Mouse (Mus musculus) lung, embryonic 14.5 days (tissue): ENCODE results near the gene Zfhx2. TPM values are rescaled to one million over a fixed set of nuclear protein-coding genes. Genes with fewer than 3 reads are reported as not detected.
"Not testable (repeated sequence)": the region's sequence is repeated elsewhere in the genome, so short reads cannot be mapped to it uniquely, and the experiment has no call there.

Source experiments
- ATAC-seq: fragments of 200-750 bp; cut with Nextera tagmentation; 2 replicates; pipeline ENCODE4 v1.8.0; 2017; ENCODE audit warnings: mild to moderate bottlenecking, moderate TSS enrichment, moderate library complexity; ENCODE audit not compliant: insufficient read depth
- DNase-seq: peaks from one replicate; pipeline ENCODE4 v3.0.0-alpha.2; 2015
- H3K27ac ChIP-seq: fragments of 300-500 bp; sonication (generic); 2 replicates; pipeline ENCODE4 v1.5.1; 2014; ENCODE audit warnings: low read depth, mild to moderate bottlenecking, moderate library complexity
- H3K27me3 ChIP-seq: fragments of 300-500 bp; sonication (generic); 2 replicates; pipeline ENCODE4 v1.6.1; 2014; ENCODE audit warnings: low read length, control low read depth; ENCODE audit not compliant: insufficient read depth
- H3K36me3 ChIP-seq: fragments of 300-500 bp; sonication (generic); 2 replicates; pipeline ENCODE4 v1.6.1; 2014; ENCODE audit warnings: control low read depth; ENCODE audit not compliant: insufficient read depth
- H3K4me1 ChIP-seq: fragments of 300-500 bp; sonication (generic); 2 replicates; pipeline ENCODE4 v1.6.1; 2014; ENCODE audit warnings: antibody characterized with exemption, control low read depth; ENCODE audit not compliant: insufficient read depth
- H3K4me2 ChIP-seq: fragments of 300-500 bp; sonication (generic); 2 replicates; pipeline ENCODE4 v1.6.1; 2014; ENCODE audit warnings: mild to moderate bottlenecking
- H3K4me3 ChIP-seq: fragments of 300-500 bp; sonication (generic); 2 replicates; pipeline ENCODE4 v1.5.1; 2014; ENCODE audit warnings: low read depth, low read length
- H3K9ac ChIP-seq: fragments of 300-500 bp; sonication (generic); 2 replicates; pipeline ENCODE4 v1.6.1; 2014
- H3K9me3 ChIP-seq: fragments of 300-500 bp; sonication (generic); 2 replicates; pipeline ENCODE4 v1.6.1; 2016; ENCODE audit warnings: low read depth, low read length, control low read depth
- CTCF ChIP-seq: IDR thresholded peaks from 2 replicates; pipeline ENCODE4 v1.5.1; 2016; ENCODE audit warnings: antibody characterized with exemption, low read depth
- WGBS: fragments of 180-500 bp; shearing (Covaris S2); extraction: QIAGEN DNeasy Blood & Tissue Kit; methylation state at CpG from one replicate; pipeline ENCODE4 v1.1.7; 2014; 5-methylcytosine and 5-hydroxymethylcytosine counted together
- polyA plus RNA-seq: library from polyadenylated mRNA; unstranded; fragments of >200 nt; fragmentation: Nextera tagmentation; extraction: Ambion mirVana; gene quantifications from 2 replicates; pipeline ENCODE4 v1.2.1, GENCODE M21; 2014

The Zfhx2 gene
- polyA plus RNA-seq, 1 experiment from 2014 or later: 3.5 TPM

- Histone ChIP-seq H3K27ac (no peak overlapping the region), H3K9me3 (no peaks in the 10 kb centered on the region), H3K36me3 (no peaks in the 10 kb centered on the region), H3K9ac (no peak overlapping the region), H3K4me2 (no peak overlapping the region), H3K4me3 (no peak overlapping the region), H3K4me1 (no peaks in the 10 kb centered on the region), H3K27me3 (no peaks in the 10 kb centered on the region)
- no peak for TF ChIP-seq CTCF
- ATAC-seq: no peak
- no peak for DNase-seq
- WGBS: 66% methylated on average over 2 of the region's 2 CpGs
These were observed 44.1 kb downstream of the Zfhx2 start for GRCm38 (mm10) chr14:55047971-55048531.

DNA sequence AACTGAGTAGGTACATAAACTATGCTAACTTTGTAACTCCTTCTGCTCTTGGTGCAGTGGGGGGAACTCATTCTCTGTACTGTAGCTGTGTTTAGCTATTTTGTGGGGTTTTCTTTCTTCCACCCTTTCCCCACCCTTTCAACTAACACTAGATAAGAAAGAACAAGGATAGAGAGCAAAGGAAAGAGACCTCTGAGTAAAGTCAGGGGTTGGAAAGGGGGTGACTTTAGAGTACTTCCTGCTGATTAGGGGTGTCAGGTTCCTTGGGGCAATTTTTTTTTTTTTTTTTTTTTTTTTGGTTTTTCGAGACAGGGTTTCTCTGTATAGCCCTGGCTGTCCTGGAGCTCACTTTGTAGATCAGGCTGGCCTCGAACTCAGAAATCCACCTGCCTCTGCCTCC lies 48.4 kb downstream of the Zfhx2 start:
- not testable (repeated sequence) for H3K27ac ChIP-seq, H3K36me3 ChIP-seq, DNase-seq, H3K27me3 ChIP-seq, H3K4me2 ChIP-seq, H3K9me3 ChIP-seq, ATAC-seq, H3K4me3 ChIP-seq, H3K9ac ChIP-seq, H3K4me1 ChIP-seq
- WGBS: no CpG with 5 or more reads among the region's 2 CpGs

- WGBS: 48% methylated on average over 19 of the region's 19 CpGs
- Histone ChIP-seq H3K4me3 (no peak overlapping the region), H3K27me3 (no peaks in the 10 kb centered on the region), H3K4me2 (no peak overlapping the region), H3K9ac (no peak overlapping the region), H3K36me3 (no peaks in the 10 kb centered on the region), H3K27ac (no peak overlapping the region), H3K9me3 (no peaks in the 10 kb centered on the region), H3K4me1 (no peaks in the 10 kb centered on the region)
- DNase-seq (no peak), ATAC-seq (no peak)
- TF ChIP-seq CTCF: no peak
These were observed 59.4 kb downstream of the Zfhx2 start for GRCm38 (mm10) chr14:55032695-55033225.

- H3K9me3 ChIP-seq: no peaks in the 10 kb centered on the region
- 0 out of 2 replicates have a peak, but pooled peaks have one; percentile 18 for ATAC-seq
- peaks cover 17% of the 10 kb centered on the region for H3K36me3 ChIP-seq
- no peak overlapping the region for H3K9ac ChIP-seq
- H3K4me3 ChIP-seq: no peak overlapping the region
- peak; percentile 50 for TF ChIP-seq CTCF
- no peak overlapping the region for H3K4me2 ChIP-seq
- no peak overlapping the region for H3K27ac ChIP-seq
- H3K27me3 ChIP-seq: no peaks in the 10 kb centered on the region
- no peaks in the 10 kb centered on the region for H3K4me1 ChIP-seq
- 12% methylated on average over 11 of the region's 11 CpGs for WGBS
- DNase-seq: peak; percentile 32
These were observed 63.0 kb downstream of the Zfhx2 start for GRCm38 (mm10) chr14:55029034-55029698.

- no peak overlapping the region for H3K4me3 ChIP-seq
- H3K4me2 ChIP-seq: 0 out of 2 replicates have a peak overlapping the region, but pooled peaks have one; percentile 18
- ATAC-seq: no peak; the same call in 1 of the 2 replicates
- no peak overlapping the region for H3K27ac ChIP-seq
- no peaks in the 10 kb centered on the region for H3K27me3 ChIP-seq
- WGBS: 12% methylated on average over 5 of the region's 5 CpGs
- DNase-seq: no peak
- peaks cover 25% of the 10 kb centered on the region for H3K36me3 ChIP-seq
- no peaks in the 10 kb centered on the region for H3K9me3 ChIP-seq
- no peak for TF ChIP-seq CTCF
- H3K4me1 ChIP-seq: no peaks in the 10 kb centered on the region
- H3K9ac ChIP-seq: no peak overlapping the region
These were observed 63.7 kb downstream of the Zfhx2 start for GRCm38 (mm10) chr14:55028333-55028835.

GRCm38 (mm10) chr14:55027653-55028052 lies 64.5 kb downstream of the Zfhx2 start:
- TF ChIP-seq CTCF: peak; percentile 26; the same call in 1 of the 2 replicates
- H3K27me3 ChIP-seq: no peaks in the 10 kb centered on the region
- no peak overlapping the region for H3K27ac ChIP-seq
- no peaks in the 10 kb centered on the region for H3K9me3 ChIP-seq
- 18% methylated on average over 6 of the region's 6 CpGs for WGBS
- no peak; the same call in 1 of the 2 replicates for ATAC-seq
- no peak overlapping the region for H3K4me3 ChIP-seq
- H3K4me2 ChIP-seq: no peak overlapping the region
- H3K9ac ChIP-seq: no peak overlapping the region
- DNase-seq: peak; percentile 32
- H3K36me3 ChIP-seq: peaks cover 31% of the 10 kb centered on the region
- no peaks in the 10 kb centered on the region for H3K4me1 ChIP-seq

DNA sequence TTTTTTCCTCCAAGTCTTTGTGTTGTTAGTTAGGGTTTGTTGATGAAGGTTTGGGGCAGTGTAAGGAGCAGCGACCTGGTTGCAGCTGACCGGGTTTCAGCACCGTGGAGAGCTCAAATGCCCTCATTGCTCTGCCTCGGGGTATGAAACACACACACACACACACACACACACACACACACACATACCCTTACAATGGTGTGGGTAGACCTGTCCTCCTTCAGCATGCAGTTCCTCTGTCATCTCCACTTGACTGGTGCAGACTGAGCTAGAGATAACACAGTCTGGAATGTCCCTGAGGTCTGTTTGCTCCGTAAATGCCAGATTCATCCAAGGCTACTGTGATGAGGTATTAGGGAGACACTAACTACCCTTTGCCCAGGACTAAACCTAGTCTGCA lies 64.9 kb downstream of the Zfhx2 start:
- ATAC-seq: no peak
- Histone ChIP-seq H3K27ac (no peak overlapping the region), H3K9ac (no peak overlapping the region), H3K4me1 (no peaks in the 10 kb centered on the region), H3K4me2 (no peak overlapping the region), H3K4me3 (no peak overlapping the region), H3K36me3 (peaks cover 35% of the 10 kb centered on the region), H3K9me3 (no peaks in the 10 kb centered on the region), H3K27me3 (no peaks in the 10 kb centered on the region)
- TF ChIP-seq CTCF: no peak
- peak; percentile 65 for DNase-seq
- 11% methylated on average over 5 of the region's 5 CpGs for WGBS
